Mouse (Mus musculus): ENCODE results near the gene Gm10477. TPM values are rescaled to one million over a fixed set of nuclear protein-coding genes. Genes with fewer than 3 reads are reported as not detected.

Gm10477 gene
- not detected for polyA plus RNA-seq (2014; fragmentation: Illumina TruSeq; extraction: RNeasy Lipid Tissue Mini Kit (QIAGEN cat#74804); ENCODE audit: low read depth, low replicate concordance)

DNA sequence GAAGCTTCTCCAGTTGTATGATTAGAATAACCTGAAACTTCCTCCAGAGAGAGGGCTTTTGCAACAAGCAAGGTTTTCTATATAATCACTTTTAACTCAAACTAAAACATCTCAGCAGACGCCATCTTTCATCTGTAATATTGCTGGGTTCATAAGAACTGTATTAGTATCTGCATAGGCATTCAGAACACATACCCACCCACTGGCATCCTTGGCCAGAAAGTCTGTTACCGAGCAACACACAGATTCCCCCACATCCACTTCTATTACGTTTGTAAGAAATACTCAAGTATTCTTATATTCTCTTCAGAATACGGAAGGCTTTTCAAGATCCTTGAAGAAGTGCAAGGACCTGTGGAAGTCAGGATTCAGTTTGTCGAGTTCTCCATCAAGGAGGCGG lies at the start of gene Gm10477:
Gene Gm10477, plus strand, starts transcription at position 301 of the 400 bp plus-strand sequence.

DNA sequence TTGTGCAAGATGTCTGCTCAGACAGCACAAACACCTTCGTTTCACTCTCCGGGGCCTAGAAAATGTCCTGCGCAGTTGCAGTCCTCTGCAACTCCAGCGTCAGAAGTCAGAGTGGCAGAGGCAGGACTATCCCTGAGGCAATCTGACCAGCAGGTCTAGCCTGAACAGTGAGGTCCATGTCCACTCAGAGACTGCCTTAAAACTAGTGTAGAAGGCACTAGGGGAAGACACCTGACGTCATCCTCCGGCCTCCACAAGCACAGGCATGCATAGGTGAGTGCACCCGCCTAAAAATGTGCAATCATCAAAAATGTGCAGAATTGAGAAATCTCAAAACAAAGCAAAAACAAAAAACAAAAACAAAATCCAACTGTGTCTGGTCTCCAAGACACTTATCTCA lies 25.0 kb downstream of the Gm10477 start, which contains the start of gene Gm648:
Gene Gm648, minus strand, starts transcription at position 101 of the 400 bp plus-strand sequence.

Other genes starting within 250 kb of the Gm10477 start
- gene Zfp449, start 178.3 kb upstream of the Gm10477 start, polyA plus RNA-seq (2014; fragmentation: Illumina TruSeq; extraction: RNeasy Lipid Tissue Mini Kit (QIAGEN cat#74804); ENCODE audit: low read depth, low replicate concordance), result 6.6 TPM
- gene Smim10l2a, start 150.2 kb upstream of the Gm10477 start, polyA plus RNA-seq (2014; fragmentation: Illumina TruSeq; extraction: RNeasy Lipid Tissue Mini Kit (QIAGEN cat#74804); ENCODE audit: low read depth, low replicate concordance), result 3.1 TPM
- gene Gm2174, start 76.8 kb upstream of the Gm10477 start, polyA plus RNA-seq (2014; fragmentation: Illumina TruSeq; extraction: RNeasy Lipid Tissue Mini Kit (QIAGEN cat#74804); ENCODE audit: low read depth, low replicate concordance), result not detected
- gene Ints6l, start 69.9 kb upstream of the Gm10477 start, polyA plus RNA-seq (2014; fragmentation: Illumina TruSeq; extraction: RNeasy Lipid Tissue Mini Kit (QIAGEN cat#74804); ENCODE audit: low read depth, low replicate concordance), result 20.5 TPM
- gene Gm648, start 24.9 kb downstream of the Gm10477 start, polyA plus RNA-seq (2014; fragmentation: Illumina TruSeq; extraction: RNeasy Lipid Tissue Mini Kit (QIAGEN cat#74804); ENCODE audit: low read depth, low replicate concordance), result 10.1 TPM
- gene Mmgt1, start 73.3 kb downstream of the Gm10477 start, polyA plus RNA-seq (2014; fragmentation: Illumina TruSeq; extraction: RNeasy Lipid Tissue Mini Kit (QIAGEN cat#74804); ENCODE audit: low read depth, low replicate concordance), result 8.4 TPM
- 7.5 TPM for gene Slc9a6, start 85.0 kb downstream of the Gm10477 start, polyA plus RNA-seq (2014; fragmentation: Illumina TruSeq; extraction: RNeasy Lipid Tissue Mini Kit (QIAGEN cat#74804); ENCODE audit: low read depth, low replicate concordance)
- gene Fhl1, start 207.0 kb downstream of the Gm10477 start, polyA plus RNA-seq (2014; fragmentation: Illumina TruSeq; extraction: RNeasy Lipid Tissue Mini Kit (QIAGEN cat#74804); ENCODE audit: low read depth, low replicate concordance), result 18.8 TPM